Mouse (Mus musculus) retina, adult 2 months (tissue): Measurements from ENCODE around the gene Mgat4e.
"Not testable (repeated sequence)": the region's sequence is repeated elsewhere in the genome, so short reads cannot be mapped to it uniquely, and the experiment has no call there.

Source experiments
- DNase-seq: peaks from one replicate; pipeline ENCODE4 v3.0.0-alpha.2; 2012; ENCODE audit warnings: low read depth, low spot score

The Mgat4e gene

GRCm38 (mm10) chr1:134555871-134556670 is 6.6 kb upstream of the Mgat4e start:
- no peak for DNase-seq

DNA sequence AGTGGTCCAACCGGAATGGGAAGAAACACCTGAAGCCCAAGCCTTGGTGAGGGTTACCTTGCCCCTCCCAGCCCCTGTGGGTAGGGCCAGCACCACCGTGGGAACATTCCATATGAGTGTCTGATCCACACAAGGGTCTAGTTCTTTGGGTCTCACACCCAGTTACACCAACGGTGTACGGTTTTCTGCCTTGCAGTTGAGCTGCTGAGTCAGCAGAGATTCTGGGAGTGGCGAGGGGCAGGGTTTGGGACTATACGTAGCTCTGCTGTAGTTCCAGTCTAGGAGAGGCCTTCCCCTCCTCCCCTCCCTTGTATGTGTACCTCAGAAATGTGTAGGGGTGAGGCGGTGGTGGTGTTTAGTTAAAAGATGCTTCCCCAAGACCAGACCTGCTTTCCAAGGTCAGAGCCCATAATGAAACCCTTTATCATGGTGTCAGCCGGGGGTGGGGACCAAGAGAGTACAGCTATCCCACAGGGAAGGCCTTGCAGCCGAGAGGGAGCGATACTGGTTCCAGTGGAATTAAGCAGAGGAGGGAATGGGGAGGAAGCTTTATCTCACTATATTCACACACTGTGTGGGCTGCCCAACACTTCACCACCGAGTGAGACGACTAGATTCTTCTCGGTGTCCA is 5.9 kb upstream of the Mgat4e start:
- no peak for DNase-seq

DNA sequence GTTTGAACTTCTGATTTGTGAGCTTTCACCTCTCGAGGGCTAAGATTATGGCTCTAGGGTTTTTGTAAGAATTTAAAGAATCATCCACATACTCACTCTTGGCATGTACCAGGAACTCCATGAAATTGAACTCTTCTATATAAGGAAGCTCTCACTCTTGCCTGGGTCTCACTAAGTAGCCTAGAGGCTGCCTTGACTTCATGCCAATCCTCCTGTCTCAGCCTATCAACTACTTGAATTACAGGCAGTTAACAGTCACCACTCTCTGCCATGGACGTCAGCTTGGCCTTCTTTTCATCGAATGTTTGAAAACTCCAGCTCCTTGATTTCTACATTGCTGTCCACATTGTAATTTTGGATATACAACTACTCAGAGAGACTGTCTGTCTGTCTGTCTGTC is 2.9 kb upstream of the Mgat4e start:
- DNase-seq = no peak

GRCm38 (mm10) chr1:134551869-134552268 is 2.4 kb upstream of the Mgat4e start:
- DNase-seq = no peak

DNA sequence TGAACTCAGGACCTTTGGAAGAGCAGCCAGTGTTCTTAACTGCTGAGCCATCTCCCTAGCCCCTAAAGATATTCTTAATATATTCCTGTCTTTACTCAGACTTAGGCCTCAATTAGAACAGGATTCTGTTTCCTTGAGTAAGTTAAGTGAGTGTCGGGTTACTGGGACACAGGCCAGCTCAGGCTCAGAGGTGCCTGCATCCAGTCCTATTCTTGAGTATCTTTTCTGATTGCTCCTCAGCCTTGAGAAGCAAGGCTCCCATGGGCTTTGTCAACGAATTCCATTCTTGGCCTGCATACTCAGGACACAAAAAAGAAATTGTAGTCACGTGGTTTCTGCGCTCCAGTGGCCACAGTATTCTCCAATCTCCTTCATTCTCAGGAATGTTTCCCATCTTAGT is 1.3 kb downstream of the Mgat4e start:
- DNase-seq = no peak

- no peak for DNase-seq
Measured at GRCm38 (mm10) chr1:134540610-134541009, 8.9 kb downstream of the Mgat4e start.

DNA sequence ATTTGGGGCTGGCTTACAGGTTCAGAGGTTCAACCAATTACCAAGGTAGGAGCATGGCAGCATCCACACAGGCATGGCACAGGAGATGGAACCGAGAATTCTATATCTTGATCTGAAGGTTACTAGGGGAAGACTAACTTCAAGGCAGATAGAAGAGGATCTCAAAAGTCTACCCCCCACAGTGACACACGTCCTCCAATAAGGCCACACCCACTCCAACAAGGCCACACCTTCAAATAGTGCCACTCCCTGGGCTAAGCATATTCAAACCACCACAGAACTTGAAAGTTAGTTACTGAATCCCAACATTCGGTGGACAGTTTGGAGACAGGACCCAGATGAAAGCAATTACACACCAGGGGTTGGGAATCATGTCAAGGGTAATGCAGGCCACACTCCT is 14.0 kb downstream of the Mgat4e start:
- DNase-seq = no peak

GRCm38 (mm10) chr1:134535054-134535453 is 14.4 kb downstream of the Mgat4e start:
- no peak for DNase-seq

GRCm38 (mm10) chr1:134533710-134534109 is 15.8 kb downstream of the Mgat4e start:
- not testable (repeated sequence) for DNase-seq

DNA sequence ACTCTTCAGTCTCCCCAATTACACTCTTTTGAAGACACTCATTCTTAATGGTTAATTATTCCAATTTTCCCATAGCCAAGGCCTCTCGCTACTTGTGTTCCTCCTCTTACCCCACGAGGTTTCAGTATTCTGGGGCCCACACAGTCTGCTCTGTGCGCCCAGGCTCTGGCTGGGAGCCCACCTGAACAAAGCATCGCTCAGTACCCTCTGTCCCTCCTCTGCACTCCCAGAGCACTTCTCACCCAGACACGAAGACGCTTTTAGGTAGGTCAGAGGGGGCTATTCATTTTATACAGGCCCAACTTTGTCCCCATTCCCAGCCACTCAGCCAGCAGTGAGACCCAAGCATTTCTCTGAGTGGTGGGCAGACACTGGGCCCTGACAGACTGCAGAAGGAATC is 18.9 kb downstream of the Mgat4e start:
- no peak for DNase-seq

GRCm38 (mm10) chr1:134526752-134527151 is 22.7 kb downstream of the Mgat4e start:
- no peak for DNase-seq

DNA sequence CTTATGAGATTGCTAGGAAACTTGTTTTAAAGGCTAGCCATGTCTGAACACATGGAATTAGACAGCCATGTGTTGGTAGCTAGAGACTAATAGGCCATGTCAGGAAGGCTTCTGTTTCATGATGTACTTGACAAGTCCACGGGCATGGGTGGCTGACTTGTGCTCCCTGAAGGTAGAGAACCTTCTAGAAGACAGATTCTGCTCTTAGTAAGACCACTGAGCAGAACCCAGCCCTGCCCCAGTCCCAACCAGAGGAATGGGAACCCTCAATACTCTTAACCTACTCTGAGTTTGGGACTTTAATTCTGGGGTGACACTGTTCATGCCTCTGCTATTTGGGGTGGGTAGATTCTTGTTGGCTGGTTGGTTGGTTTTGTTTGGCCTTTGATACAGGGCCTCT is 24.5 kb downstream of the Mgat4e start:
- no peak for DNase-seq

- DNase-seq = peak; percentile 28
Measured at GRCm38 (mm10) chr1:134524424-134524823, 25.1 kb downstream of the Mgat4e start.

DNA sequence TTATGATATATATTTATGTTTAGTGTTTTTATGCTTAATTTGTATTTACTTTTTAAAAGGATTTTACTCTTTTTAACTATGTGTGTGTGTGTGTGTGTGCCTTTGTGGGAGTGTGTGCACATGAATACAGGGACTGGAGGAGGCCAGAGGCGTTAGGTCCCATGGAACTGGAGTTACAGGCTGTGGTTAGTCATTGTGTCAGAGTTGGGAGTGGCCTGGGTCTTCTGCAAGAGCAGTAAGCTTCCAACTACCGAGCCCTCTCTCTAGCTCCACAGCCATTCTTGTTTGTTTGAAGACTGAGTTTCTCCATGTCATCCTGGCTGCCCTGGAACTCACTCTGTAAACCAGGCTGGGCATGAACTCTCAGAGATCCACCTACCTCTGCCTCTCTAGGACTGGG is 27.2 kb downstream of the Mgat4e start:
- no peak for DNase-seq

DNA sequence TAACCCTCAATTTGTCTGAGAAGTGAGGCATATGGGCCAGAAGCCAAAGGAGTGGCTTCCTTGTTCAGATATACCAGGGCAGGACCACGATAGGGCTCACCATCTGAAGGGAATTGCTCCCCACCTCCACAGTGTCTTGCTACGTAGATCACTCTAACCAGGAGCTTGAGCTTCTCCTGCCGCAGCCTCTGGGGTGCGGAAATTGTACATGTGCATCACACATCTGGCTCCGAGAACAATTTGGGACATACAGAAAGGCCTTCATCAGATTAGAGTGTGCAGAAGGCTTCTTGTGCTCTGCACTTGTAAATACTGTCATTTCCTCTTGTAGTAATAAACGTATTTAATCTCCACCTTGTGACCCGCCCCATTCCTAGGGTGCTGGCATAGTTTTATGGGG is 28.3 kb downstream of the Mgat4e start:
- no peak for DNase-seq

- no peak for DNase-seq
Measured at GRCm38 (mm10) chr1:134520001-134520721, 29.3 kb downstream of the Mgat4e start.

GRCm38 (mm10) chr1:134519201-134519600 is 30.3 kb downstream of the Mgat4e start:
- not testable (repeated sequence) for DNase-seq

DNA sequence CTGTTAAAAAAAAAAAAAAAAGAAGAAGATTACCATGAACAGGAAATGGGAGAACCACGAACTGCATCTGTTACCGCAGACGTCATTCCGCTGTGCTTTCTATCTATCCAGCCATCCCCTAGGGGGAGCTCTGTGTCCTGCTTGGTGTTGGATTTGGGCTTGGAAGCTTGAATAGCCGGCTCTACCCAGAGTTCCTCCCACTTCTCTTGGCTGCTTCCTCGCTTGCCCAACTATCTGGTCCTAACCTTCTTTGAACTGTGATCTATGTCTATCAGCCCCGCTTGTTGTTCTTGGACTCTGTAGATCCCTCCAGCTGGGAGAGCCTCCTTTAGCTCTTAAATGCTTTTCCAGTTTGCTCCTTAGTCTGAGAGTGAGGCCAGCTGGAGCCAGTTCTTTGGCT is 30.8 kb downstream of the Mgat4e start:
- DNase-seq = peak; percentile 65

- DNase-seq = not testable (repeated sequence)
Measured at GRCm38 (mm10) chr1:134517841-134518240, 31.6 kb downstream of the Mgat4e start.

DNA sequence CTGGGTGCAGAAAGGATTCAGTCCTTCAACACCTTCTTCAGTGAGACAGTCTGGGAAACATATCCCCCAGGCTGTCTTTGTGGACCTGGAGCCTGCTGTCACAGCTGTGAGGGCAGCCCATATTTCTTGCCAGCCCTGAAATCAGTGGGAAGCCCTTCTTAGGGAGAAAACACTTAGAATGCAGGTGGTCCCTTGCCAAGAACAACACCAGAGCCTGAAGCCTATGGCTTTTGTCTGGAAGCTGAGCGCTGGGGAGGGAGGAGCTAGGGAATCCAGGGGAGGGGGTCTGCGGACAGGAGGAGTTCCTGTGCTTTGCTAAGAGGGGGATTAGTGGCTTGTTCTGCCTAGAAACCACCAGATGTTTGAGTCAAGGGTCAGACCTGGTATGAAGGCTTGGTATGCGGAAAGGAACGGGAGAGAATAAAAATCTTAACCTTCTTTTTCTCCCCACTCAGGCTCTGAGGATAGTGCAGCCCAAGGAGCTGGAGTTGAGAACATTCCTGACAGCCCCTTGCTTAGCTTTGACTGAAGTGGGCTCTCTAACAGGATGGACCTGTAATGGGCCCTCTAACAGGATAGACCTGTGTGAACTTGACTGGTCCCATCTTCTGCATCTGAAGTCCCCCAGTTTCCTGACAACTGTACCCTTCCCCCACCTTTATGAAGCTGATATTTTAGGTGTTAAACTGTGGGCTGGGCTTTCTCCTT is 32.8 kb downstream of the Mgat4e start:
- DNase-seq = no peak

- no peak for DNase-seq
Measured at GRCm38 (mm10) chr1:134515891-134516290, 33.6 kb downstream of the Mgat4e start.
